Mouse (Mus musculus): ENCODE data around the gene 5730455P16Rik. TPM values are rescaled to one million over a fixed set of nuclear protein-coding genes. Genes with fewer than 3 reads are reported as not detected.

The 5730455P16Rik gene
- polyA plus RNA-seq, 1 experiment from 2014 or later, result 21.6 TPM

GRCm38 (mm10) chr11:80342482-80342881 is 35.4 kb downstream of the 5730455P16Rik start:
- Histone ChIP-seq H3K9ac (ENCODE audit: low read length) (no peak overlapping the region), H3K27ac (ENCODE audit: low read depth, low read length) (no peak overlapping the region), H3K27me3 (ENCODE audit: control insufficient read depth, insufficient read depth, low read length) (no peaks in the 10 kb centered on the region), H3K4me1 (ENCODE audit: control insufficient read depth, insufficient read depth, low read length) (no peaks in the 10 kb centered on the region; the same call in 1 of the 2 replicates), H3K4me2 (no peak overlapping the region), H3K4me3 (ENCODE audit: low read depth, low read length) (no peak overlapping the region), H3K9me3 (ENCODE audit: control insufficient read depth, low read length) (no peaks in the 10 kb centered on the region), H3K36me3 (ENCODE audit: control insufficient read depth, insufficient read depth, low read length) (no peaks in the 10 kb centered on the region)
- ATAC-seq (ENCODE audit: low FRiP score), result no peak
- 21% methylated on average over 2 of the region's 2 CpGs for WGBS
- no peak for DNase-seq (ENCODE audit: low spot score, missing footprints)

- H3K4me1 ChIP-seq (ENCODE audit: control insufficient read depth, insufficient read depth, low read length), result peaks cover 18% of the 10 kb centered on the region
- DNase-seq (ENCODE audit: low spot score, missing footprints) (no peak), ATAC-seq (ENCODE audit: low FRiP score) (no peak)
- peak overlapping the region; percentile 87 for H3K27ac ChIP-seq (ENCODE audit: low read depth, low read length)
- no peak overlapping the region for H3K4me3 ChIP-seq (ENCODE audit: low read depth, low read length)
- H3K4me2 ChIP-seq, result no peak overlapping the region; the same call in 1 of the 2 replicates
- no peaks in the 10 kb centered on the region; the same call in 1 of the 2 replicates for H3K36me3 ChIP-seq (ENCODE audit: control insufficient read depth, insufficient read depth, low read length)
- no peaks in the 10 kb centered on the region for H3K27me3 ChIP-seq (ENCODE audit: control insufficient read depth, insufficient read depth, low read length)
- no peaks in the 10 kb centered on the region for H3K9me3 ChIP-seq (ENCODE audit: control insufficient read depth, low read length)
- 17% methylated on average over 6 of the region's 6 CpGs for WGBS
- H3K9ac ChIP-seq (ENCODE audit: low read length), result peak overlapping the region; percentile 21; the same call in 1 of the 2 replicates
Observed at GRCm38 (mm10) chr11:80336351-80336730, 41.5 kb downstream of the 5730455P16Rik start.

GRCm38 (mm10) chr11:80335609-80336350 is 42.1 kb downstream of the 5730455P16Rik start:
- H3K9ac ChIP-seq (ENCODE audit: low read length), result peak overlapping the region; percentile 26; the same call in 1 of the 2 replicates
- ATAC-seq (ENCODE audit: low FRiP score) (peak; percentile 94), DNase-seq (ENCODE audit: low spot score, missing footprints) (peak; percentile 95)
- H3K27ac ChIP-seq (ENCODE audit: low read depth, low read length), result peak overlapping the region; percentile 87
- no peaks in the 10 kb centered on the region for H3K9me3 ChIP-seq (ENCODE audit: control insufficient read depth, low read length)
- peak overlapping the region; percentile 19; the same call in 1 of the 2 replicates for H3K4me2 ChIP-seq
- no peaks in the 10 kb centered on the region; the same call in 1 of the 2 replicates for H3K36me3 ChIP-seq (ENCODE audit: control insufficient read depth, insufficient read depth, low read length)
- H3K27me3 ChIP-seq (ENCODE audit: control insufficient read depth, insufficient read depth, low read length), result no peaks in the 10 kb centered on the region
- H3K4me3 ChIP-seq (ENCODE audit: low read depth, low read length), result no peak overlapping the region
- H3K4me1 ChIP-seq (ENCODE audit: control insufficient read depth, insufficient read depth, low read length), result peaks cover 18% of the 10 kb centered on the region
- WGBS, result 1% methylated on average over 7 of the region's 7 CpGs

- 75% methylated on average over 12 of the region's 12 CpGs for WGBS
- no peak overlapping the region for H3K4me2 ChIP-seq
Observed at GRCm38 (mm10) chr11:80332709-80333400, 45.0 kb downstream of the 5730455P16Rik start.

GRCm38 (mm10) chr11:80324636-80325035 is 53.2 kb downstream of the 5730455P16Rik start:
- no peaks in the 10 kb centered on the region for H3K9me3 ChIP-seq (ENCODE audit: control insufficient read depth, low read length)
- 84% methylated on average over 6 of the region's 6 CpGs for WGBS
- no peak overlapping the region for H3K27ac ChIP-seq (ENCODE audit: low read depth, low read length)
- no peak overlapping the region for H3K9ac ChIP-seq (ENCODE audit: low read length)
- ATAC-seq (ENCODE audit: low FRiP score) (no peak), DNase-seq (ENCODE audit: low spot score, missing footprints) (no peak)
- H3K36me3 ChIP-seq (ENCODE audit: control insufficient read depth, insufficient read depth, low read length), result no peaks in the 10 kb centered on the region
- H3K4me1 ChIP-seq (ENCODE audit: control insufficient read depth, insufficient read depth, low read length), result no peaks in the 10 kb centered on the region
- no peak overlapping the region for H3K4me2 ChIP-seq
- no peaks in the 10 kb centered on the region for H3K27me3 ChIP-seq (ENCODE audit: control insufficient read depth, insufficient read depth, low read length)
- no peak overlapping the region for H3K4me3 ChIP-seq (ENCODE audit: low read depth, low read length)

More at GRCm38 (mm10) chr11:80332709-80333400, 45.0 kb downstream of the 5730455P16Rik start:
- no peak overlapping the region for H3K4me3 ChIP-seq (ENCODE audit: low read depth, low read length)
- no peaks in the 10 kb centered on the region; the same call in 1 of the 2 replicates for H3K36me3 ChIP-seq (ENCODE audit: control insufficient read depth, insufficient read depth, low read length)
- DNase-seq (ENCODE audit: low spot score, missing footprints) (peak; percentile 53), ATAC-seq (ENCODE audit: low FRiP score) (no peak)
- no peak overlapping the region for H3K9ac ChIP-seq (ENCODE audit: low read length)
- H3K9me3 ChIP-seq (ENCODE audit: control insufficient read depth, low read length), result no peaks in the 10 kb centered on the region
- no peaks in the 10 kb centered on the region for H3K27me3 ChIP-seq (ENCODE audit: control insufficient read depth, insufficient read depth, low read length)
- H3K27ac ChIP-seq (ENCODE audit: low read depth, low read length), result no peak overlapping the region
- H3K4me1 ChIP-seq (ENCODE audit: control insufficient read depth, insufficient read depth, low read length), result peaks cover 18% of the 10 kb centered on the region

GRCm38 (mm10) chr11:80323255-80323654 is 54.6 kb downstream of the 5730455P16Rik start:
- WGBS, result 57% methylated on average over 13 of the region's 13 CpGs
- ATAC-seq (ENCODE audit: low FRiP score), result no peak
- H3K4me2 ChIP-seq, result no peak overlapping the region
- no peaks in the 10 kb centered on the region for H3K27me3 ChIP-seq (ENCODE audit: control insufficient read depth, insufficient read depth, low read length)
- no peaks in the 10 kb centered on the region for H3K4me1 ChIP-seq (ENCODE audit: control insufficient read depth, insufficient read depth, low read length)
- no peaks in the 10 kb centered on the region for H3K9me3 ChIP-seq (ENCODE audit: control insufficient read depth, low read length)
- H3K27ac ChIP-seq (ENCODE audit: low read depth, low read length), result no peak overlapping the region
- no peaks in the 10 kb centered on the region for H3K36me3 ChIP-seq (ENCODE audit: control insufficient read depth, insufficient read depth, low read length)
- H3K9ac ChIP-seq (ENCODE audit: low read length), result no peak overlapping the region
- DNase-seq (ENCODE audit: low spot score, missing footprints), result no peak
- no peak overlapping the region for H3K4me3 ChIP-seq (ENCODE audit: low read depth, low read length)

GRCm38 (mm10) chr11:80315743-80316639 is 61.8 kb downstream of the 5730455P16Rik start:
- no peak overlapping the region for H3K4me2 ChIP-seq
- ATAC-seq (ENCODE audit: low FRiP score) (peak; percentile 77), DNase-seq (ENCODE audit: low spot score, missing footprints) (peak; percentile 91)
- peaks cover 44% of the 10 kb centered on the region for H3K4me1 ChIP-seq (ENCODE audit: control insufficient read depth, insufficient read depth, low read length)
- no peaks in the 10 kb centered on the region for H3K36me3 ChIP-seq (ENCODE audit: control insufficient read depth, insufficient read depth, low read length)
- H3K4me3 ChIP-seq (ENCODE audit: low read depth, low read length), result no peak overlapping the region
- H3K9me3 ChIP-seq (ENCODE audit: control insufficient read depth, low read length), result no peaks in the 10 kb centered on the region
- 34% methylated on average over 10 of the region's 10 CpGs for WGBS
- no peaks in the 10 kb centered on the region for H3K27me3 ChIP-seq (ENCODE audit: control insufficient read depth, insufficient read depth, low read length)
- peak overlapping the region; percentile 72 for H3K27ac ChIP-seq (ENCODE audit: low read depth, low read length)
- H3K9ac ChIP-seq (ENCODE audit: low read length), result peak overlapping the region; percentile 39; the same call in 1 of the 2 replicates

GRCm38 (mm10) chr11:80313944-80314343 is 63.9 kb downstream of the 5730455P16Rik start:
- H3K27ac ChIP-seq (ENCODE audit: low read depth, low read length), result no peak overlapping the region
- no peaks in the 10 kb centered on the region for H3K27me3 ChIP-seq (ENCODE audit: control insufficient read depth, insufficient read depth, low read length)
- ATAC-seq (ENCODE audit: low FRiP score) (no peak), DNase-seq (ENCODE audit: low spot score, missing footprints) (no peak)
- H3K9ac ChIP-seq (ENCODE audit: low read length), result no peak overlapping the region
- H3K4me1 ChIP-seq (ENCODE audit: control insufficient read depth, insufficient read depth, low read length), result peaks cover 44% of the 10 kb centered on the region
- H3K4me3 ChIP-seq (ENCODE audit: low read depth, low read length), result no peak overlapping the region
- H3K36me3 ChIP-seq (ENCODE audit: control insufficient read depth, insufficient read depth, low read length), result no peaks in the 10 kb centered on the region
- H3K9me3 ChIP-seq (ENCODE audit: control insufficient read depth, low read length), result no peaks in the 10 kb centered on the region
- 72% methylated on average over 4 of the region's 4 CpGs for WGBS
- H3K4me2 ChIP-seq, result no peak overlapping the region
